Mouse (Mus musculus): ENCODE results near the gene Gfi1b.

DNA sequence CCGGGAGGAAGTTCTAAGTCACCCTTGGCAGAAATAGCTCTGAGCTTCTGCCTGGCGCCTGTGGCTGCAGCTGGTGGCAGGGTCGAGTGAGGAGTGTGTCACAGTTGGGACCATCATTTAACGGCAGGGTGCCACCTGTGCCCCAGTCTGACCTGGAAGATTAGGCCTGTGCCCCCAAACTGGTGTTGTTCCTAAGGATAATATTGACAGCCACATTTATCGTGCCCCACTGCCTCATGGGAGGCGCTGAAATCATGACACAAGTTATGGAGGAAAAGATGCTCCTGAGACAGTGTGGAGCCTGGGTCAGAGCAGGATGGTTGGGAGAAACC lies 22.2 kb downstream of the Gfi1b start:
- TF ChIP-seq CTCF (IDR thresholded peaks at IDR 0.05; ENCODE audit: extremely low read depth, insufficient read depth, insufficient read length, insufficient replicate concordance): no peak
- TF ChIP-seq POLR2A (IDR thresholded peaks at IDR 0.05; ENCODE audit: low read depth, low read length): no peak

Data from spleen, adult 2 months (tissue).